In genomic region chr1:121096551-121097550, GRCm38 (mm10) we compare ENCODE assay signal across 8 mouse cellular contexts.
DNase-seq lines count a peak whose midpoint lies in the region; ATAC-seq and TF ChIP-seq lines count a peak whose summit lies in the region.

No protein-coding gene starts in this region.

- TF ChIP-seq CTCF in gastrocnemius, adult 2 months (IDR thresholded peaks at IDR 0.05), result no peak

- 6% methylated on average over 28 of the region's 28 CpGs for WGBS in hindbrain, embryonic 16.5 days
- WGBS in liver, embryonic 13.5 days (ENCODE audit: insufficient replicate concordance), result 8% methylated on average over 28 of the region's 28 CpGs
- 7% methylated on average over 28 of the region's 28 CpGs for WGBS in neural tube, embryonic 13.5 days

- intact Hi-C loops in gastrocnemius, adult 2 months (cut with DNase I), result no loop called here

- H3K9me3 ChIP-seq in hindbrain, embryonic 16.5 days (ENCODE audit: control insufficient read depth, low read length), result no peaks in the 10 kb centered on the region
- H3K9me3 ChIP-seq in liver, embryonic 13.5 days (replicated peaks), result no peaks in the 10 kb centered on the region
- H3K9me3 ChIP-seq in neural tube, embryonic 13.5 days, result no peaks in the 10 kb centered on the region

- no peaks in the 10 kb centered on the region for H3K36me3 ChIP-seq in hindbrain, embryonic 16.5 days (ENCODE audit: control insufficient read depth, insufficient read depth, low read length)
- no peaks in the 10 kb centered on the region for H3K36me3 ChIP-seq in liver, embryonic 13.5 days
- H3K36me3 ChIP-seq in neural tube, embryonic 13.5 days, result no peaks in the 10 kb centered on the region

- peak overlapping the region; percentile 66 for H3K4me2 ChIP-seq in hindbrain, embryonic 16.5 days (ENCODE audit: low read length)
- peak overlapping the region; percentile 59 for H3K4me2 ChIP-seq in liver, embryonic 13.5 days
- H3K4me2 ChIP-seq in neural tube, embryonic 13.5 days, result peak overlapping the region; percentile 52

- peak; percentile 77 for ATAC-seq in hindbrain, embryonic 16.5 days
- peak; percentile 63; the same call in 1 of the 2 replicates for ATAC-seq in liver, embryonic 13.5 days (ENCODE audit: low read depth)
- ATAC-seq in neural tube, embryonic 13.5 days (ENCODE audit: low read depth), result 0 out of 2 replicates have a peak, but pooled peaks have one; percentile 41

- H3K4me1 ChIP-seq in hindbrain, embryonic 16.5 days (ENCODE audit: control insufficient read depth, insufficient read depth, low read depth, low read length), result peaks cover 11% of the 10 kb centered on the region
- H3K4me1 ChIP-seq in liver, embryonic 13.5 days (replicated peaks), result peaks cover 23% of the 10 kb centered on the region
- peaks cover 20% of the 10 kb centered on the region for H3K4me1 ChIP-seq in neural tube, embryonic 13.5 days (replicated peaks)

- H3K27me3 ChIP-seq in hindbrain, embryonic 16.5 days (replicated peaks; ENCODE audit: control insufficient read depth, insufficient read depth, low read length), result 0 out of 2 replicates have a peak, but pooled peaks cover 5% of the 10 kb centered on the region
- H3K27me3 ChIP-seq in liver, embryonic 13.5 days, result no peaks in the 10 kb centered on the region
- peaks cover 22% of the 10 kb centered on the region for H3K27me3 ChIP-seq in neural tube, embryonic 13.5 days

- peak; percentile 15 for DNase-seq in urinary bladder, postnatal 14 days (ENCODE audit: low spot score)
- DNase-seq in urinary bladder, postnatal 10 days (ENCODE audit: low spot score), result no peak
- peak; percentile 19 for DNase-seq in gastrocnemius, adult 2 months
- DNase-seq in liver, embryonic 13.5 days, result peak; percentile 45
- no peak for DNase-seq in spleen, postnatal 10 days (ENCODE audit: low spot score in 2 of 2)
- no peak for DNase-seq in spleen, adult 18-20 months

- peak overlapping the region; percentile 18; the same call in 1 of the 2 replicates for H3K9ac ChIP-seq in hindbrain, embryonic 16.5 days (ENCODE audit: low read depth, low read length)
- 0 out of 2 replicates have a peak overlapping the region, but pooled peaks have one; percentile 17 for H3K9ac ChIP-seq in liver, embryonic 13.5 days
- H3K9ac ChIP-seq in neural tube, embryonic 13.5 days, result no peak overlapping the region

- peak overlapping the region; percentile 73 for H3K4me3 ChIP-seq in gastrocnemius, adult 2 months
- H3K4me3 ChIP-seq in hindbrain, embryonic 16.5 days (ENCODE audit: low read length), result peak overlapping the region; percentile 34
- H3K4me3 ChIP-seq in liver, embryonic 13.5 days (replicated peaks), result peak overlapping the region; percentile 27
- peak overlapping the region; percentile 24 for H3K4me3 ChIP-seq in neural tube, embryonic 13.5 days

- peak overlapping the region; percentile 68 for H3K27ac ChIP-seq in gastrocnemius, adult 2 months
- H3K27ac ChIP-seq in hindbrain, embryonic 16.5 days (ENCODE audit: low read depth, low read length), result no peak overlapping the region
- no peak overlapping the region; the same call in 1 of the 2 replicates for H3K27ac ChIP-seq in liver, embryonic 13.5 days
- H3K27ac ChIP-seq in neural tube, embryonic 13.5 days (replicated peaks), result no peak overlapping the region

Comparison
In these comparisons a context has a peak if more than half of its experiments do, and no peak if none do; other contexts are left out.
1. DNase-seq: peak in urinary bladder, postnatal 14 days (single experiment), gastrocnemius, adult 2 months (single experiment) and liver, embryonic 13.5 days (single experiment); none in urinary bladder, postnatal 10 days (single experiment), spleen, postnatal 10 days (0 of 2) and spleen, adult 18-20 months (0 of 2).
2. Peak in every context shown above with its lines, with median percentiles within 50 percentile points of each other: H3K4me3 ChIP-seq, ATAC-seq and H3K4me2 ChIP-seq.